Mouse (Mus musculus) myocyte (in vitro differentiated cells): Measurements from ENCODE around the gene Ccm2.

Experiments
- CEBPB ChIP-seq: IDR thresholded peaks from 2 replicates; pipeline ENCODE4 v1.6.1; 2011; ENCODE audit warnings: mild to moderate bottlenecking, moderate library complexity; ENCODE audit not compliant: poor library complexity, insufficient read depth, severe bottlenecking
- E2F4 ChIP-seq: IDR thresholded peaks from one replicate; pipeline ENCODE4 v1.6.1; 2011; ENCODE audit warnings: mild to moderate bottlenecking, control low read depth, moderate library complexity; ENCODE audit not compliant: insufficient read depth
- MAX ChIP-seq: IDR thresholded peaks from one replicate; pipeline ENCODE4 v1.6.1; 2011; ENCODE audit warnings: low read depth, mild to moderate bottlenecking, control low read depth
- MYOG ChIP-seq, 3 experiments: IDR thresholded peaks; one replicate each; pipeline ENCODE4 v1.6.1; 2011; ENCODE audit warnings: control low read depth in 2 of 3, low read depth in 2 of 3, mild to moderate bottlenecking in 2 of 3; ENCODE audit not compliant: insufficient read length in 2 of 3, control insufficient read depth in 1 of 3, insufficient read depth in 1 of 3
- POLR2A ChIP-seq: IDR thresholded peaks from one replicate; pipeline ENCODE4 v1.6.1; 2011; ENCODE audit warnings: low read depth, mild to moderate bottlenecking, control low read depth, moderate library complexity; ENCODE audit not compliant: insufficient read length
- POLR2AphosphoS2 ChIP-seq: IDR thresholded peaks from one replicate; pipeline ENCODE4 v1.6.1; 2011; ENCODE audit warnings: low read depth, control low read depth; ENCODE audit not compliant: insufficient read length
- REST ChIP-seq: IDR thresholded peaks from one replicate; pipeline ENCODE4 v1.6.1; 2011; ENCODE audit warnings: mild to moderate bottlenecking, control low read depth, moderate library complexity; ENCODE audit not compliant: insufficient read depth, insufficient read length
- TCF12 ChIP-seq: IDR thresholded peaks from one replicate; pipeline ENCODE4 v1.6.1; 2011; ENCODE audit warnings: mild to moderate bottlenecking, control low read depth; ENCODE audit not compliant: poor library complexity, insufficient read depth, severe bottlenecking
- TCF3 ChIP-seq: IDR thresholded peaks from one replicate; pipeline ENCODE4 v1.6.1; 2011; ENCODE audit warnings: low read depth, control low read depth; ENCODE audit not compliant: insufficient read length
- USF1 ChIP-seq: IDR thresholded peaks from one replicate; pipeline ENCODE4 v1.6.1; 2011; ENCODE audit warnings: low read depth, mild to moderate bottlenecking, control low read depth, moderate library complexity

- peak; percentile 9 for TF ChIP-seq POLR2A
- TF ChIP-seq TCF3, result no peak
- TF ChIP-seq MYOG (IDR thresholded peaks at IDR 0.05; ENCODE audit: control insufficient read depth in 1 of 3, insufficient read depth in 1 of 3, insufficient read length in 2 of 3, low read depth in 2 of 3), result no peak
- TF ChIP-seq MAX, result no peak
- no peak for TF ChIP-seq CEBPB
- no peak for TF ChIP-seq USF1
- peak; percentile 7 for TF ChIP-seq POLR2AphosphoS2
- TF ChIP-seq TCF12, result no peak
- no peak for TF ChIP-seq REST
- TF ChIP-seq E2F4, result no peak
Measured at GRCm38 (mm10) chr11:6547037-6547680, 472 bp downstream of the Ccm2 start.
